Mouse (Mus musculus) intestine, embryonic 15.5 days (tissue): ENCODE data around the gene Atg16l1. TPM values are rescaled to one million over a fixed set of nuclear protein-coding genes. Genes with fewer than 3 reads are reported as not detected.

Experiments used
- polyA plus RNA-seq: library from polyadenylated mRNA; unstranded; fragments of >200 nt; fragmentation: Nextera tagmentation; extraction: Ambion mirVana; gene quantifications from 2 replicates; pipeline ENCODE4 v1.2.1, GENCODE M21; 2015

The Atg16l1 gene
- polyA plus RNA-seq, 1 experiment from 2014 or later = 25.4 TPM

Other genes starting within 250 kb of the Atg16l1 start
- 3.2 and 3.4 TPM in 2 replicates for gene Neu2, start 246.0 kb upstream of the Atg16l1 start, polyA plus RNA-seq
- 17.9 and 19.6 TPM in 2 replicates for gene Ngef, start 182.0 kb upstream of the Atg16l1 start, polyA plus RNA-seq
- gene Inpp5d, start 135.6 kb upstream of the Atg16l1 start, polyA plus RNA-seq = 4.0 and 4.3 TPM in 2 replicates
- gene Sag, start 47.8 kb downstream of the Atg16l1 start, polyA plus RNA-seq = 0.78 and 0.88 TPM in 2 replicates
- 28.2 and 31.8 TPM in 2 replicates for gene Dgkd, start 97.4 kb downstream of the Atg16l1 start, polyA plus RNA-seq